Mouse (Mus musculus) heart, embryonic 11.5 days (tissue): ENCODE data around the gene AI413582. TPM values are rescaled to one million over a fixed set of nuclear protein-coding genes. Genes with fewer than 3 reads are reported as not detected.

Experiments used
- ATAC-seq: fragments of 200-750 bp; cut with Nextera tagmentation; replicated peaks from 2 replicates; pipeline ENCODE4 v1.8.0; 2017; ENCODE audit warnings: moderate library complexity; ENCODE audit not compliant: insufficient number of reproducible peaks, low FRiP score, low TSS enrichment
- H3K27ac ChIP-seq: fragments of 300-500 bp; sonication (generic); 2 replicates; pipeline ENCODE4 v1.5.1; 2014; ENCODE audit warnings: mild to moderate bottlenecking, low read depth, low read length
- H3K27me3 ChIP-seq: fragments of 300-500 bp; sonication (generic); 2 replicates; pipeline ENCODE4 v1.6.1; 2014; ENCODE audit warnings: mild to moderate bottlenecking, low read length, mixed read lengths; ENCODE audit not compliant: control insufficient read depth, insufficient read depth
- H3K36me3 ChIP-seq: fragments of 300-500 bp; sonication (generic); 2 replicates; pipeline ENCODE4 v1.6.1; 2014; ENCODE audit warnings: mild to moderate bottlenecking, low read length, moderate library complexity, mixed read lengths; ENCODE audit not compliant: control insufficient read depth, insufficient read depth
- H3K4me1 ChIP-seq: fragments of 300-500 bp; sonication (generic); 2 replicates; pipeline ENCODE4 v1.6.1; 2014; ENCODE audit warnings: low read length; ENCODE audit not compliant: control insufficient read depth, insufficient read depth
- H3K4me2 ChIP-seq: fragments of 300-500 bp; sonication (generic); 2 replicates; pipeline ENCODE4 v1.6.1; 2014; ENCODE audit warnings: mild to moderate bottlenecking, moderate library complexity
- H3K4me3 ChIP-seq: fragments of 300-500 bp; sonication (generic); 2 replicates; pipeline ENCODE4 v1.5.1; 2014; ENCODE audit warnings: low read depth, low read length
- H3K9ac ChIP-seq: fragments of 300-500 bp; sonication (generic); 2 replicates; pipeline ENCODE4 v1.6.1; 2014; ENCODE audit warnings: mild to moderate bottlenecking, low read depth, low read length, moderate library complexity
- H3K9me3 ChIP-seq: fragments of 300-500 bp; sonication (generic); replicated peaks from 2 replicates; pipeline ENCODE4 v1.6.1; 2016; ENCODE audit warnings: low read length; ENCODE audit not compliant: control insufficient read depth
- WGBS: fragments of 180-500 bp; shearing (Covaris S2); extraction: QIAGEN DNeasy Blood & Tissue Kit; methylation state at CpG from one replicate; pipeline ENCODE4 v1.1.7; 2014; ENCODE audit not compliant: insufficient replicate concordance; 5-methylcytosine and 5-hydroxymethylcytosine counted together
- polyA plus RNA-seq: library from polyadenylated mRNA; unstranded; fragments of >200 nt; fragmentation: Nextera tagmentation; extraction: Ambion mirVana; gene quantifications from 2 replicates; pipeline ENCODE4 v1.2.1, GENCODE M21; 2014

The AI413582 gene
- polyA plus RNA-seq, result 18.1 and 18.3 TPM in 2 replicates

DNA sequence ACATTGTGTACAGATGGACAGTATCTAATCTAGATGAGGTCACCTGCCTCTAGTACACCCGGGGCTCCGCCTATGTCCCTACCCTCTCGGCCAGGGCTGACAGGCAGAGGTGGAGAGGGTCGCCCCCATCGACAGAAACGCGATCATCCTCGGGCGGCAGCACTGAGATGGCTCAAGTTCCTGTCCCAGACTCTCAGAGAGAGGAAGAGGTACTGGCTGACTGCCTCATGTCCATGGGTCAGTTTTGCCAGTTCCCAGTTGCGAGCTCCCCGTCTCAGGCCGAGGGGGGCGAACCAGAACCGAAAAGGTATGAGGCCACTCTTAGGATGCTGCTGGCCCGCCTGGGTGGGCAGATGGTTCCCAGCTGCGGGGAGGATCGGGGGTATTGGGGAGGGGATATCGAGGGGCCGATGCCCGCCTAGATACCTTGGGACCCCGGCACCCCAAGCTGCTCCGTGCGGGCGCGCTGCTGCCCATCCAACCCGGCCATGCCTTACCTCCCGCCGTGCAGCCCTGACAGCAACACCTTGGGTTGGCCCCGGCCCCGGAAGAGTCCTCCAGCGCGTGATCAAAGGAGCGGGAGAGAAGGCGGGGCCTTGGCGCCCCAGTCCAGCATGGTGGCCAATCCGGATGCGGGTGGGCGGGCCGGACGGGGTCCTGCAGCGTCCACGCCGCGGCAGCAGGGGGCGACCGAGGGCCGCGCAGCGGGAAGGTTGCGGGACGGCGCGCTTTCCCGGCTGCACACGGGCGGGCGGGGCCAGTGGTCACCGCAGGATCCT is at the start of gene AI413582:
TSS of gene AI413582 (minus strand) at position 594 of the 779 bp plus-strand sequence.
- Histone ChIP-seq H3K9ac (peak within 1 kb of the TSS; percentile 74), H3K4me2 (peak within 1 kb of the TSS; percentile 93), H3K36me3 (peaks cover 5% of the 10 kb centered on the region), H3K27ac (peak within 1 kb of the TSS; percentile 12; the same call in 1 of the 2 replicates), H3K4me3 (peak within 1 kb of the TSS; percentile 61), H3K4me1 (peaks cover 38% of the 10 kb centered on the region), H3K9me3 (no peaks in the 10 kb centered on the region), H3K27me3 (no peaks in the 10 kb centered on the region)
- WGBS, result under 1% methylated on average over 57 of the region's 58 CpGs
- peak; percentile 89 for ATAC-seq

DNA sequence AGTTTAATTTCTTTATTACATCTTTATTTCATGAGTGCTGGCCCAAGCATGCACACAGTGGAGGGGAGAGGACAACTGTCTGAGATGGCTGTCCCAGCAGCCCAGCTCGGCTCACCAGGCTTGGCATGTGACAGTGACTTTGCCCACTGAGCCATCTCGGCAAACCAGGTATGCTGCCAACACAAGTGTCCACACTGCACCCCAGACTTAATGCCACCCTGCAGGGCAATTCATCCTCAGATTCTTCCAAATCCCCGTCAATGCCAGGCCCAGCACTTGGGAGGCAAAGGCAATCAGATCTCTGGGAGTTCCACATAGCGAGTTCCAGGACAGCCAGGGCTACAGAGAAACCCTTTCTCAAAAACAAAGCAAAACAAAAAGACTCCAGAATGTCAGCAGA is 47.5 kb upstream of the AI413582 start:
- H3K4me1 ChIP-seq, result peaks cover 52% of the 10 kb centered on the region
- ATAC-seq, result no peak
- H3K36me3 ChIP-seq, result no peaks in the 10 kb centered on the region
- no peak overlapping the region for H3K9ac ChIP-seq
- H3K4me3 ChIP-seq, result no peak overlapping the region
- H3K4me2 ChIP-seq, result no peak overlapping the region; the same call in 1 of the 2 replicates
- no peaks in the 10 kb centered on the region for H3K9me3 ChIP-seq
- 92% methylated on average over 4 of the region's 4 CpGs for WGBS
- no peaks in the 10 kb centered on the region for H3K27me3 ChIP-seq
- H3K27ac ChIP-seq, result no peak overlapping the region

DNA sequence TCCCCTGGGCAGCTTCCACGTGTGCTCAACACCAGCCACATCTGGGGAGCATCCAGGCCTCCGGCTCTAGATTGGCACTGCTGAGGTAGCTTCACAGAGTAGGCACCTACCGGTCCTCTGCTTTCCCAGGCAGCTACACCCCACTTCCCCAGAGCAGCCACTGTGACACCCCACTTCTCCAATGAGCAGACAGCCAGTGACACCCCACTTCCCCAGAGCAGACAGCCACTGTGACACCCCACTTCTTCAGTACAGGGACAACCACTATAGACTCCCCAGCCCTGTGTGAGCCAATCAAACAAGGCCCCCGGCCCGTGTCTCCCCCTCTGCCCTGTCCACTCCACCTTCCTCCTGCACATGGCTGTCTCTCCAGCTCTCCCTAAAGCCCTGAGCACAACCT is 46.4 kb upstream of the AI413582 start:
- 82% methylated on average over 5 of the region's 5 CpGs for WGBS
- H3K4me2 ChIP-seq, result no peak overlapping the region; the same call in 1 of the 2 replicates
- H3K36me3 ChIP-seq, result no peaks in the 10 kb centered on the region
- no peaks in the 10 kb centered on the region for H3K27me3 ChIP-seq
- H3K4me1 ChIP-seq, result peaks cover 52% of the 10 kb centered on the region
- peak overlapping the region; percentile 28; the same call in 1 of the 2 replicates for H3K9ac ChIP-seq
- H3K9me3 ChIP-seq, result no peaks in the 10 kb centered on the region
- no peak overlapping the region for H3K4me3 ChIP-seq
- no peak for ATAC-seq
- H3K27ac ChIP-seq, result peak overlapping the region; percentile 64; the same call in 1 of the 2 replicates

GRCm38 (mm10) chr17:27611519-27611884 is 45.9 kb upstream of the AI413582 start:
- H3K36me3 ChIP-seq, result no peaks in the 10 kb centered on the region
- no peaks in the 10 kb centered on the region for H3K27me3 ChIP-seq
- H3K4me2 ChIP-seq, result no peak overlapping the region
- peaks cover 52% of the 10 kb centered on the region for H3K4me1 ChIP-seq
- no peak for ATAC-seq
- peak overlapping the region; percentile 28; the same call in 1 of the 2 replicates for H3K9ac ChIP-seq
- H3K9me3 ChIP-seq, result no peaks in the 10 kb centered on the region
- H3K27ac ChIP-seq, result peak overlapping the region; percentile 64
- WGBS, result 50% methylated on average over 3 of the region's 3 CpGs
- no peak overlapping the region for H3K4me3 ChIP-seq

GRCm38 (mm10) chr17:27610679-27611518 is 45.3 kb upstream of the AI413582 start:
- no peak overlapping the region for H3K4me3 ChIP-seq
- no peak for ATAC-seq
- H3K9ac ChIP-seq, result no peak overlapping the region
- H3K36me3 ChIP-seq, result no peaks in the 10 kb centered on the region
- no peaks in the 10 kb centered on the region for H3K27me3 ChIP-seq
- peaks cover 57% of the 10 kb centered on the region for H3K4me1 ChIP-seq
- no peak overlapping the region for H3K4me2 ChIP-seq
- peak overlapping the region; percentile 16; the same call in 1 of the 2 replicates for H3K27ac ChIP-seq
- H3K9me3 ChIP-seq, result no peaks in the 10 kb centered on the region
- WGBS, result 61% methylated on average over 10 of the region's 10 CpGs

DNA sequence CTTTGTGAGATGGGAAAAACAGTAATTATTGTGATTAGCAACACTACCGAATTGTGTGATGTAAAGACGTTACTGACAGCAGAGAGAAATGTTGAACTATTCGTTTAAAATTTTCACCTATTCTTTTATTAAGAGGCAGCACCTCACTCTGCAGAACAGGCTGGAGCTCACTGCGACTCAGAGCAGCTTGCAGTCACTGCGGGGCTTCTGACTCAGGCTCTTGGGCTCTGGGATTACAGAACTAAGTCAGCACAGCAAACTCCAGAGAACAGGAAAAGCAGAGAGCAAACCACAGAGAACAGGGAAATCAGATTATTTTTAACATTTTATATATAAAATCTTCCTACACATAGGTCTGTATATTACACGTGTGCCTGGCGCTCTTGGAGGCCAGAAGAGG is 44.0 kb upstream of the AI413582 start:
- Histone ChIP-seq H3K4me2 (no peak overlapping the region), H3K9ac (no peak overlapping the region), H3K9me3 (no peaks in the 10 kb centered on the region), H3K36me3 (no peaks in the 10 kb centered on the region), H3K27me3 (no peaks in the 10 kb centered on the region), H3K27ac (no peak overlapping the region), H3K4me1 (peaks cover 52% of the 10 kb centered on the region), H3K4me3 (no peak overlapping the region)
- WGBS, result 90% methylated on average over 7 of the region's 7 CpGs
- no peak for ATAC-seq

- Histone ChIP-seq H3K27me3 (no peaks in the 10 kb centered on the region), H3K4me1 (peaks cover 51% of the 10 kb centered on the region), H3K9ac (peak overlapping the region; percentile 29), H3K4me2 (peak overlapping the region; percentile 49), H3K9me3 (no peaks in the 10 kb centered on the region), H3K4me3 (no peak overlapping the region), H3K27ac (peak overlapping the region; percentile 81), H3K36me3 (no peaks in the 10 kb centered on the region)
- ATAC-seq, result no peak
- WGBS, result 55% methylated on average over 21 of the region's 21 CpGs
Measured at GRCm38 (mm10) chr17:27603522-27604234, 38.1 kb upstream of the AI413582 start.

GRCm38 (mm10) chr17:27603036-27603435 is 37.5 kb upstream of the AI413582 start:
- no peak overlapping the region for H3K4me3 ChIP-seq
- H3K27ac ChIP-seq, result peak overlapping the region; percentile 81; the same call in 1 of the 2 replicates
- no peak overlapping the region for H3K4me2 ChIP-seq
- no peaks in the 10 kb centered on the region for H3K36me3 ChIP-seq
- WGBS, result 84% methylated on average over 2 of the region's 2 CpGs
- no peak for ATAC-seq
- H3K9me3 ChIP-seq, result no peaks in the 10 kb centered on the region
- peaks cover 57% of the 10 kb centered on the region for H3K4me1 ChIP-seq
- no peaks in the 10 kb centered on the region for H3K27me3 ChIP-seq
- no peak overlapping the region for H3K9ac ChIP-seq
